Mouse (Mus musculus): ENCODE measurements around the gene Cacnb4.

GRCm38 (mm10) chr2:52580697-52581096, 95.9 kb downstream of the Cacnb4 start:
- TF ChIP-seq CTCF (IDR thresholded peaks at IDR 0.05; ENCODE audit: low read depth, low read length) (no peak), POLR2A (IDR thresholded peaks at IDR 0.05; ENCODE audit: borderline replicate concordance, low read depth, low read length) (no peak)

Data from bone marrow macrophage, adult 2 months (primary cell).